30 mouse cellular contexts compared by ENCODE assay signal in genomic region chr5:29707241-29707640, GRCm38 (mm10). TPM values are rescaled to one million over a fixed set of nuclear protein-coding genes. Genes with fewer than 3 reads are reported as not detected.
"Had no signal": no experiment of that assay in that cellular context is flagged by ENCODE, and none has a peak within 500 bp of the region (broad histone marks: within the 10 kb centered on the region; RNA-seq: fewer than 3 reads in every experiment).

No protein-coding gene starts in this region.

- H3K27ac ChIP-seq: heart, adult 2 months; heart, embryonic 13.5 days; heart, embryonic 15.5 days; hindbrain, embryonic 12.5 days; hindbrain, embryonic 14.5 days; intestine, embryonic 15.5 days; left cerebral cortex, adult 2 months; limb, embryonic 10.5 days; liver, embryonic 13.5 days had no signal

- H3K27me3 ChIP-seq: heart, embryonic 13.5 days; heart, embryonic 15.5 days; hindbrain, embryonic 12.5 days; intestine, embryonic 15.5 days; limb, embryonic 12.5 days; liver, embryonic 13.5 days had no signal

- H3K9ac ChIP-seq: heart, embryonic 13.5 days; heart, embryonic 15.5 days; hindbrain, embryonic 12.5 days; hindbrain, embryonic 14.5 days; intestine, embryonic 15.5 days; limb, embryonic 12.5 days; liver, embryonic 13.5 days had no signal

- H3K4me2 ChIP-seq: heart, embryonic 11.5 days; heart, embryonic 13.5 days; heart, embryonic 15.5 days; hindbrain, embryonic 12.5 days; hindbrain, embryonic 14.5 days; intestine, embryonic 15.5 days; limb, embryonic 12.5 days; liver, embryonic 11.5 days; liver, embryonic 13.5 days had no signal

- H3K36me3 ChIP-seq: heart, embryonic 13.5 days; heart, embryonic 15.5 days; hindbrain, embryonic 12.5 days; intestine, embryonic 15.5 days; limb, embryonic 10.5 days; limb, embryonic 12.5 days; liver, embryonic 13.5 days had no signal

- H3K4me3 ChIP-seq: heart, adult 2 months; heart, embryonic 13.5 days; heart, embryonic 15.5 days; hindbrain, embryonic 12.5 days; intestine, embryonic 15.5 days; layer of hippocampus, adult 2 months; left cerebral cortex, adult 2 months; limb, embryonic 10.5 days; limb, embryonic 12.5 days; liver, embryonic 13.5 days had no signal

- H3K4me1 ChIP-seq: heart, embryonic 13.5 days; heart, embryonic 15.5 days; hindbrain, embryonic 12.5 days; intestine, embryonic 15.5 days; liver, embryonic 13.5 days had no signal

- H3K9me3 ChIP-seq: heart, embryonic 13.5 days; heart, embryonic 15.5 days; hindbrain, embryonic 12.5 days; intestine, embryonic 15.5 days; limb, embryonic 10.5 days; limb, embryonic 12.5 days; liver, embryonic 13.5 days had no signal

- ATAC-seq: hindbrain, embryonic 16.5 days; inflammation-experienced regulatory T-cells, adult 6 months; intestine, embryonic 15.5 days had no signal

- DNase-seq: gastrocnemius, postnatal 14 days; gastrocnemius, postnatal 36 days; heart, adult 11 months; heart, adult 2 months; heart, postnatal 14 days; heart, postnatal 36 days; kidney, adult 18-20 months; kidney, adult 8-10 months; kidney, postnatal 10 days; kidney, postnatal 25 days; liver; liver, embryonic 13.5 days had no signal

RNA-seq across cellular contexts. Expression of gene Gm5129, which starts 28.5 kb away (rescaled TPM):
- polyA plus RNA-seq: heart, adult 2 months; heart, embryonic 11.5 days; heart, embryonic 13.5 days; heart, embryonic 15.5 days; heart, postnatal 0 days; hindbrain, embryonic 12.5 days; hindbrain, embryonic 14.5 days; hindbrain, embryonic 16.5 days; inflammation-experienced regulatory T-cells, adult 6 months; intestine, embryonic 15.5 days; intestine, postnatal 0 days; kidney, embryonic 14.5 days; kidney, embryonic 16.5 days; large intestine, adult 2 months; limb, embryonic 12.5 days; liver, embryonic 11.5 days; liver, embryonic 13.5 days had no signal
